Mouse (Mus musculus): Measurements from ENCODE around the gene Rreb1. TPM values are rescaled to one million over a fixed set of nuclear protein-coding genes. Genes with fewer than 3 reads are reported as not detected.

The Rreb1 gene
- polyA plus RNA-seq, 1 experiment from 2014 or later = 5.4 TPM

DNA sequence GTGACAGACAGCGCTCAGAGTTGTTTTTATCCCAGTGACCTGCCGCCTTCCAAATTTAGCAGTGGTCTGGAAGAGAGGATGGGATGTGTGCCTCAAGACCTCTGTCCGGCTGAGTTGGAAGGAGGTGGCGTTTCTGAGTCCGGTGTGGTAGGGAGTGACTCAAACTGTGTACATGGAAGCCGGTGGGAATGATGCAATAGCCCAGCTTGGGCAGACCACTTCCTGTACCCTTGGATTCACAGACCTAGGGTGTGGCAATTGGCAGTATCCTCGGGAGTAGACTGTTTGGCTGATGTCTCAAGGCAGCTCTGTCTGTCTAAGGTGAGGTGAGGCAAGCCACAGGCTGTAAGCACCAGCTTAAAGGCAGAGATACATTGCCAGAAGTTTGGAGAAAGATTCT lies 6.0 kb downstream of the Rreb1 start:
- no peak for ATAC-seq (ENCODE audit: insufficient number of reproducible peaks, low FRiP score, low TSS enrichment, low read depth)
- DNase-seq (ENCODE audit: low spot score) = no peak
- Histone ChIP-seq H3K27me3 (ENCODE audit: control insufficient read depth, insufficient read depth, low read length) (peaks cover 4% of the 10 kb centered on the region; the same call in 1 of the 2 replicates), H3K27ac (replicated peaks; ENCODE audit: low read depth, low read length) (no peak overlapping the region), H3K4me2 (ENCODE audit: low read depth, severe bottlenecking) (no peak overlapping the region), H3K4me3 (ENCODE audit: low read depth, low read length) (no peak overlapping the region), H3K4me1 (ENCODE audit: control insufficient read depth, insufficient read depth, low read length) (no peaks in the 10 kb centered on the region), H3K9me3 (ENCODE audit: control insufficient read depth, low read length) (no peaks in the 10 kb centered on the region), H3K36me3 (ENCODE audit: control insufficient read depth, insufficient read depth, low read length) (no peaks in the 10 kb centered on the region), H3K9ac (ENCODE audit: low read length) (no peak overlapping the region)
- 84% methylated on average over 7 of the region's 7 CpGs for whole genome bisulfite sequencing

DNA sequence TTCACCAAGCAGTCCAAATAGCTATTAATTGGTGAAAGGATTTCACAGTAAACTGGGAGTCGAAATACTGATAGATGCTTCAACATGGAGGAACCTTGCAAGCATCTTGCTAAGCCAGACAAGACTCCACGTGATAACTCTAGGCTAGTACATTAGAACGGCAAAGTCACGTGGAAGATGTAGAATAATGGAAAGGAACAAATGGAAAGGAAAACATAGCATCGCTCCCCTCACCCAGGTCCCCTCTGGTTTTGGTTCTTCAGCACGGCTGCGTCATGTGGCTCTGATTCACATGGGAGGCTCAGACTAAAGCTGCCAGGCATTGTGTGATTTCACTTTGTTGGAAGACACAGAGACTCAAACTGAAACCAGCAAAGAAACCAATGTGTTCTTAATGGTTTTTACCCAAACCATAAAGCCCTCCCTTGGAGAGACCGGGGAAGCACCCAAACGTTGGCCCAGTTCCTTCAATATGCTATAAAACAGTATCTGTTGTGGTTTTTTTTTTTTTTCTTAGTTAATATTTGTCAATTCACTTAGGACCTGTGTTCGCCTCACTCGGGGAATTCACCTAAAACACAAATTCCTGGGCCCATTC lies 14.6 kb downstream of the Rreb1 start:
- DNase-seq (ENCODE audit: low spot score) = no peak

DNA sequence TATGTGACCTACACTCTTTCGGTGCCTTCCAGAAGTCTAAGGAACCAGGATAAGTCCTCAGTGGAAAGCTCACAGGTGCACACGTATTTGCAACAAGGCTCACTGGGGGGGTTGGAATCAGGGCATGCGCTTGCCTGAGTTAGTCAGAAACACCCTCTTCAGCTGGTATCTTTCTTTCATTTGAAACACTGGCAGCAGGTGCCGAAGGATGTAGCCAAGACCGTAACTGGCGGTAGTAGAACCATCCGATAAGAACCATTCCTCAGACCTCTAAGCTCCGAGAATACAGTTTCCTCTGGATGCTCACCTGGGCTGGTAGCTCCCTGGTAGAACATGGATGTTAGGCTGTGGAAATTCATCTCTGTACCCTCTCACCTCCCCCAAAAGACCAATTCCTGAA lies 20.6 kb downstream of the Rreb1 start:
- H3K36me3 ChIP-seq (ENCODE audit: control insufficient read depth, insufficient read depth, low read length) = no peaks in the 10 kb centered on the region
- 96% methylated on average over 8 of the region's 8 CpGs for WGBS
- no peaks in the 10 kb centered on the region for H3K4me1 ChIP-seq (ENCODE audit: control insufficient read depth, insufficient read depth, low read length)
- ATAC-seq (ENCODE audit: insufficient number of reproducible peaks, low FRiP score, low TSS enrichment, low read depth) (no peak), DNase-seq (ENCODE audit: low spot score) (no peak)
- no peaks in the 10 kb centered on the region for H3K27me3 ChIP-seq (ENCODE audit: control insufficient read depth, insufficient read depth, low read length)
- H3K9ac ChIP-seq (ENCODE audit: low read length) = no peak overlapping the region
- no peak overlapping the region for H3K27ac ChIP-seq (replicated peaks; ENCODE audit: low read depth, low read length)
- H3K9me3 ChIP-seq (ENCODE audit: control insufficient read depth, low read length) = no peaks in the 10 kb centered on the region
- H3K4me2 ChIP-seq (ENCODE audit: low read depth, severe bottlenecking) = no peak overlapping the region
- no peak overlapping the region for H3K4me3 ChIP-seq (ENCODE audit: low read depth, low read length)

More for the DNA sequence above, 14.6 kb downstream of the Rreb1 start:
- H3K27me3 ChIP-seq (ENCODE audit: control insufficient read depth, insufficient read depth, low read length) = no peaks in the 10 kb centered on the region
- 88% methylated on average over 11 of the region's 11 CpGs for WGBS
- no peaks in the 10 kb centered on the region for H3K4me1 ChIP-seq (ENCODE audit: control insufficient read depth, insufficient read depth, low read length)
- H3K9ac ChIP-seq (ENCODE audit: low read length) = no peak overlapping the region
- no peak overlapping the region for H3K4me3 ChIP-seq (ENCODE audit: low read depth, low read length)
- no peak for ATAC-seq (ENCODE audit: insufficient number of reproducible peaks, low FRiP score, low TSS enrichment, low read depth)
- no peak overlapping the region for H3K27ac ChIP-seq (replicated peaks; ENCODE audit: low read depth, low read length)
- H3K4me2 ChIP-seq (ENCODE audit: low read depth, severe bottlenecking) = no peak overlapping the region
- H3K36me3 ChIP-seq (ENCODE audit: control insufficient read depth, insufficient read depth, low read length) = no peaks in the 10 kb centered on the region
- H3K9me3 ChIP-seq (ENCODE audit: control insufficient read depth, low read length) = no peaks in the 10 kb centered on the region

DNA sequence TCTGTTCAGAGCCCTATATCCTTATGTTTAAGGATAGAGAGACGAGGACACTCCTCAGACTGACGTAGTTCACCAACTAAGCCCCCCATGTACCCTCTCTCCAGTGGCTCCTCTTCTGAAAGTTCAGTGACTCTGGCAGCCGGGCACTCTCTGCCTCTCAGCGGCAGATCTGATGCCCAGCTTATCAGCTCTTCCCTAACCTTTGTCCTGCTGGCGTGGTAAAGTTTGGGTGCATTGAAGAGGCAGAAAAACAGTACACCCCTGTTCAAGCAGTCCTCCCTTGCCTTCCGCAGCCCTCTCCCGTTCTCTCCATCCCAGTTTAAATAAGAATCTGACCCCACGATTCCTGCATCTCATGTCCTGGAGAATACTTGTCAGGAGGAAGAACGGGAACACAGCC lies 21.2 kb downstream of the Rreb1 start:
- Histone ChIP-seq H3K9me3 (ENCODE audit: control insufficient read depth, low read length) (no peaks in the 10 kb centered on the region), H3K9ac (ENCODE audit: low read length) (no peak overlapping the region), H3K36me3 (ENCODE audit: control insufficient read depth, insufficient read depth, low read length) (no peaks in the 10 kb centered on the region), H3K4me1 (ENCODE audit: control insufficient read depth, insufficient read depth, low read length) (no peaks in the 10 kb centered on the region), H3K4me3 (ENCODE audit: low read depth, low read length) (no peak overlapping the region), H3K27ac (replicated peaks; ENCODE audit: low read depth, low read length) (no peak overlapping the region), H3K27me3 (ENCODE audit: control insufficient read depth, insufficient read depth, low read length) (no peaks in the 10 kb centered on the region), H3K4me2 (ENCODE audit: low read depth, severe bottlenecking) (no peak overlapping the region)
- no peak for ATAC-seq (ENCODE audit: insufficient number of reproducible peaks, low FRiP score, low TSS enrichment, low read depth)
- 84% methylated on average over 9 of the region's 9 CpGs for WGBS
- DNase-seq (ENCODE audit: low spot score) = no peak

DNA sequence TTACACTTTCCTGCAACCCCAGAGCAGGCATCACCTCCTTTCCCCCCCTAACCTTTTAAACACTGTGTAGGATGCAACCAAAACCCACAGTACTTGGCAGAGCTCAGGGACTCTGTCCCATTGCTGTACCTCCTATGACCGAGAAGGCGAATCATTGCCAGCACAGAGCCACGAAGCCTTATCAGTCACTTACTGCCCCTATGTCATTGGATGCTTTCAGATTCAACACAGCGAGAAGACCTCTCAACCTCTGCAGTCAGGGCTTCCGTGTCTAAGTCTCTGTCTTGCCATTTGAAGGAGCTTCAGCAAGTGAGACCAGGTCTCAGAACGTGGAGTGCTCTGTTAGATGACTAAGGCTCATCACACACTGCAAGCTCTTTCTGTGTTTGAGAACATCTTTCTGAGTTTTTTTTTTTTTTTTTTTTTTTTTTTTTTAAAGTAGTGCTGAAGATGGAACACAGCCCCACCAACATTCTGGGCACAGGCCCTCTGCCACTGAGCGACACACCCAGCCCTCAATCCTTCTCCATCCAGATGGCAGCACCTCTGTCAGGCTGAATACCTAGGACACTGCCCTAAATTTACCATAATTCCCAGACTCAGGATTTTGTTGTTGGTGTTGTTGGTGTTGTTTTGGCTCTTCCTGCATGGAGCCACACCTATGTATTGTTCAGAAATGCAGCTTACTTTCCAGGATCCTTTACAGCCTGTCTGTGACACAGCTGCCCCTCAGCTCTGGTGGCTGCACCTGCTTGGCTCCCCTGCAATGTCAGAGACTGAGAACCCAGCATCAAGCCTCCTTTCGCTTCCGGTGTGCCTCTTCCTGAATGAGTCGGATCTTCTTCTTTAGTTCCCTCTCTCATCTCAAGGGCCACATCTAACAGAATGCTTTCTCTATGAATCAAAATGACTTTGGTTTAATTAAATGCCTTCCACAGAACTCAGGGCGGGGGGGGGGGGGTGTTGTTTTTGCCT lies 23.2 kb downstream of the Rreb1 start:
- H3K27me3 ChIP-seq (ENCODE audit: control insufficient read depth, insufficient read depth, low read length) = no peaks in the 10 kb centered on the region
- WGBS = 68% methylated on average over 11 of the region's 11 CpGs

DNA sequence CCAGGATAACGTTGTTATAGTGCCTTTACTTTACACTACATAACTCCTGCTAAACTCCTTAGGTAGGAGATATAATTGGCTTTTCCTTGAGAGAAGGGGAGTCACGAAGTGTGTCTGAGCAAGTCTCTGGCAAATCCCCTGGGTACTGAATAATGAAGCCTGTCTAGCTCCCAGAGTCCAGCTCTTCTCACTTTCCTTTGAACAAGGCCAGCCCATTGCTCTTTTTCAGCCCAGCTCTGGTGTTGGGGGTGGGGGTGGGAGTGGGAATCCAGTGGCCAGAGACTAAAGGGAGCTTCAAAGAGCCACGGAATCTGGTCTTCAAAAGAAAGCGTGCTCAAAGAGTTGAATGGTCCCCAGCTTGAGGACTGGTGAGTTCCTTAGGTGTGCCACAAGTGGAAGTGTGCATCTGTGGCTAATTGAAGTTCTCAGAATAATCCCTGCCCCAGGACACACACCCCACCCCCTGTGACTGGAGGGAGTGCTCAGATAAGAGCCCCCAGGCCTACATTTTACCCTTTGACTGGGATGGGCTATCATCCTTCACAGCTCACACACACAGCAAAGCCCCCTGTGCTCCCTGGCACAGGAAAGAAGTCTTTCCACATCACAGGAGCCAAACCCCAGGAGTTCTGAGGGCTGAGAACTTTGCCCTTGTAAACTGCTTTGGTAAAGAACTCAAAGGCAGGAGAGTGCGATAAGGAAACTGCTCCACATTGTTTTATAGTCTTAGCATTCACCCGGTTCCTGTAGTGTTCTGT lies 24.2 kb downstream of the Rreb1 start:
- ATAC-seq (ENCODE audit: insufficient number of reproducible peaks, low FRiP score, low TSS enrichment, low read depth) = no peak
- H3K9me3 ChIP-seq (ENCODE audit: control insufficient read depth, low read length) = no peaks in the 10 kb centered on the region
- H3K27ac ChIP-seq (replicated peaks; ENCODE audit: low read depth, low read length) = no peak overlapping the region
- no peaks in the 10 kb centered on the region for H3K36me3 ChIP-seq (ENCODE audit: control insufficient read depth, insufficient read depth, low read length)
- no peak overlapping the region for H3K4me2 ChIP-seq (ENCODE audit: low read depth, severe bottlenecking)
- H3K27me3 ChIP-seq (ENCODE audit: control insufficient read depth, insufficient read depth, low read length) = no peaks in the 10 kb centered on the region
- H3K4me3 ChIP-seq (ENCODE audit: low read depth, low read length) = no peak overlapping the region
- no peak for DNase-seq (ENCODE audit: low spot score)
- WGBS = 20% methylated on average over 6 of the region's 6 CpGs
- H3K9ac ChIP-seq (ENCODE audit: low read length) = no peak overlapping the region
- no peaks in the 10 kb centered on the region for H3K4me1 ChIP-seq (ENCODE audit: control insufficient read depth, insufficient read depth, low read length)

More for the DNA sequence above, 23.2 kb downstream of the Rreb1 start:
- H3K4me3 ChIP-seq (ENCODE audit: low read depth, low read length) = no peak overlapping the region
- no peaks in the 10 kb centered on the region for H3K36me3 ChIP-seq (ENCODE audit: control insufficient read depth, insufficient read depth, low read length)
- DNase-seq (ENCODE audit: low spot score) (no peak), ATAC-seq (ENCODE audit: insufficient number of reproducible peaks, low FRiP score, low TSS enrichment, low read depth) (no peak)
- no peaks in the 10 kb centered on the region for H3K9me3 ChIP-seq (ENCODE audit: control insufficient read depth, low read length)
- no peak overlapping the region for H3K27ac ChIP-seq (replicated peaks; ENCODE audit: low read depth, low read length)
- H3K4me1 ChIP-seq (ENCODE audit: control insufficient read depth, insufficient read depth, low read length) = no peaks in the 10 kb centered on the region
- H3K9ac ChIP-seq (ENCODE audit: low read length) = no peak overlapping the region
- no peak overlapping the region for H3K4me2 ChIP-seq (ENCODE audit: low read depth, severe bottlenecking)

DNA sequence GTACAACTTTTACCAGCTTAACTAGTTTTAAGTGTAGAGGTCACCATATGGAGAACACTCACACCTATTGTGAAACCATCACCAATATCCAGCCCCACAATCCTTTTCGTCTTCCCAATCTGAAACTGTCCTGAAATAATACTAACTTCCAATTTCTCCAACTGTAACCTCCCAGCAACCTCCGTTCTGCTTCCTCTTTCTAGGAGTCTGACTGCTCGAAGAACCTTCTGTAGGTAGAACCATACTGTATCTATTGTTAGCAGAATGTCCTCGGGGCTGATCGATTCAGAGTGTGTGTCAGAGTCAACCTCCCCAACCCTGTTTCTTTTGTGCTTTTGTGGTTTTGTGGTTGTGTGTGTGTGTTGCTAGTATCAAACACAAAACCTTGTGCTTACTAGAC lies 25.0 kb downstream of the Rreb1 start:
- Histone ChIP-seq H3K36me3 (ENCODE audit: control insufficient read depth, insufficient read depth, low read length) (no peaks in the 10 kb centered on the region), H3K27ac (replicated peaks; ENCODE audit: low read depth, low read length) (no peak overlapping the region), H3K27me3 (ENCODE audit: control insufficient read depth, insufficient read depth, low read length) (no peaks in the 10 kb centered on the region), H3K4me2 (ENCODE audit: low read depth, severe bottlenecking) (no peak overlapping the region), H3K4me1 (ENCODE audit: control insufficient read depth, insufficient read depth, low read length) (no peaks in the 10 kb centered on the region), H3K4me3 (ENCODE audit: low read depth, low read length) (no peak overlapping the region), H3K9me3 (ENCODE audit: control insufficient read depth, low read length) (no peaks in the 10 kb centered on the region), H3K9ac (ENCODE audit: low read length) (no peak overlapping the region)
- ATAC-seq (ENCODE audit: insufficient number of reproducible peaks, low FRiP score, low TSS enrichment, low read depth) (no peak), DNase-seq (ENCODE audit: low spot score) (no peak)
- 91% methylated on average over 5 of the region's 5 CpGs for WGBS

DNA sequence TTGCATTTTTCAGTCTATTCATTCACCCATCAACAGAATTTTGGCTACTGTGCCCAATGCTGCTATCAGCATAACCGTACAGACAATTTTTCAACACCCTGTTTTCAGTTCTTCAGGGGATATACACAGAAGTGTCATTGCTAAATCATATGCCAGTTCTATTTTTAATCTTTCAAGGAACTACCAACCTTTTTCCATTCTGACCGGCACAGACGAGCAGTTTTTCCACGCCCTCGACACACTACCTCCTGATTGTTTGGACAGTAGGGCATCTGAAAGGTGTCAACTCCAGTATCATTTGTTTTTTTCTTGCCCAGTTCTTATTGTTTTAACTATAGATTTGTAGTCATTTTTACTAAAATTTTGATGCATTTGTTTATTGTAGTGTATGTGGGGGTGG lies 25.8 kb downstream of the Rreb1 start:
- no peaks in the 10 kb centered on the region for H3K4me1 ChIP-seq (ENCODE audit: control insufficient read depth, insufficient read depth, low read length)
- WGBS = 92% methylated on average over 5 of the region's 5 CpGs

More for the DNA sequence above, 25.8 kb downstream of the Rreb1 start:
- H3K27ac ChIP-seq (replicated peaks; ENCODE audit: low read depth, low read length) = no peak overlapping the region
- H3K4me2 ChIP-seq (ENCODE audit: low read depth, severe bottlenecking) = no peak overlapping the region
- DNase-seq (ENCODE audit: low spot score) (no peak), ATAC-seq (ENCODE audit: insufficient number of reproducible peaks, low FRiP score, low TSS enrichment, low read depth) (no peak)
- H3K9me3 ChIP-seq (ENCODE audit: control insufficient read depth, low read length) = no peaks in the 10 kb centered on the region
- H3K36me3 ChIP-seq (ENCODE audit: control insufficient read depth, insufficient read depth, low read length) = no peaks in the 10 kb centered on the region
- H3K4me3 ChIP-seq (ENCODE audit: low read depth, low read length) = no peak overlapping the region
- H3K27me3 ChIP-seq (ENCODE audit: control insufficient read depth, insufficient read depth, low read length) = no peaks in the 10 kb centered on the region
- H3K9ac ChIP-seq (ENCODE audit: low read length) = no peak overlapping the region

Data from limb, embryonic 11.5 days (tissue).